Mouse (Mus musculus) neural tube, embryonic 14.5 days (tissue): ENCODE measurements at regions not wholly inside any gene's neighbourhood (a gene's known extent, or its start where the extent isn't known, plus 50 kb on each side); places are given as distances from the start of the nearest gene placed in this dataset.

Source experiments
- ATAC-seq: fragments of 200-750 bp; cut with Nextera tagmentation; 2 replicates; pipeline ENCODE4 v1.8.0; 2017; ENCODE audit warnings: low read depth, mild to moderate bottlenecking, moderate TSS enrichment, moderate library complexity
- H3K27ac ChIP-seq: fragments of 300-500 bp; sonication (generic); 2 replicates; pipeline ENCODE4 v1.5.1; 2014; ENCODE audit warnings: low read depth, mild to moderate bottlenecking, control low read depth, low read length, moderate library complexity, mixed read lengths
- H3K27me3 ChIP-seq: fragments of 300-500 bp; sonication (generic); 2 replicates; pipeline ENCODE4 v1.6.1; 2014; ENCODE audit warnings: low read length; ENCODE audit not compliant: control insufficient read depth, insufficient read depth
- H3K36me3 ChIP-seq: fragments of 300-500 bp; sonication (generic); 2 replicates; pipeline ENCODE4 v1.6.1; 2014; ENCODE audit warnings: low read length, mixed read lengths; ENCODE audit not compliant: control insufficient read depth, insufficient read depth
- H3K4me1 ChIP-seq: fragments of 300-500 bp; sonication (generic); 2 replicates; pipeline ENCODE4 v1.6.1; 2014; ENCODE audit warnings: low read length; ENCODE audit not compliant: control insufficient read depth, insufficient read depth
- H3K4me2 ChIP-seq: fragments of 300-500 bp; sonication (generic); 2 replicates; pipeline ENCODE4 v1.6.1; 2014; ENCODE audit warnings: mild to moderate bottlenecking, low read depth, low read length, control low read depth
- H3K4me3 ChIP-seq: fragments of 300-500 bp; sonication (generic); 2 replicates; pipeline ENCODE4 v1.5.1; 2014; ENCODE audit warnings: low read depth, low read length, control low read depth, mixed read lengths
- H3K9ac ChIP-seq: fragments of 300-500 bp; sonication (generic); replicated peaks from 2 replicates; pipeline ENCODE4 v1.6.1; 2014; ENCODE audit warnings: low read depth, mild to moderate bottlenecking, control low read depth, low read length, mixed read lengths
- H3K9me3 ChIP-seq: fragments of 300-500 bp; sonication (generic); 2 replicates; pipeline ENCODE4 v1.6.1; 2016; ENCODE audit warnings: low read length; ENCODE audit not compliant: control insufficient read depth
- WGBS: fragments of 180-500 bp; shearing (Covaris S2); extraction: QIAGEN DNeasy Blood & Tissue Kit; methylation state at CpG from one replicate; pipeline ENCODE4 v1.1.7; 2014; 5-methylcytosine and 5-hydroxymethylcytosine counted together

GRCm38 (mm10) chr8:103173313-103173712 lies 387.9 kb upstream of the Cdh11 start:
- no peak overlapping the region for H3K4me2 ChIP-seq
- no peaks in the 10 kb centered on the region for H3K4me1 ChIP-seq
- H3K27ac ChIP-seq = no peak overlapping the region
- no peaks in the 10 kb centered on the region for H3K27me3 ChIP-seq
- no peak for ATAC-seq
- no peaks in the 10 kb centered on the region for H3K9me3 ChIP-seq
- no peak overlapping the region for H3K9ac ChIP-seq
- no peaks in the 10 kb centered on the region for H3K36me3 ChIP-seq
- H3K4me3 ChIP-seq = no peak overlapping the region
- WGBS = 87% methylated on average over 3 of the region's 3 CpGs

DNA sequence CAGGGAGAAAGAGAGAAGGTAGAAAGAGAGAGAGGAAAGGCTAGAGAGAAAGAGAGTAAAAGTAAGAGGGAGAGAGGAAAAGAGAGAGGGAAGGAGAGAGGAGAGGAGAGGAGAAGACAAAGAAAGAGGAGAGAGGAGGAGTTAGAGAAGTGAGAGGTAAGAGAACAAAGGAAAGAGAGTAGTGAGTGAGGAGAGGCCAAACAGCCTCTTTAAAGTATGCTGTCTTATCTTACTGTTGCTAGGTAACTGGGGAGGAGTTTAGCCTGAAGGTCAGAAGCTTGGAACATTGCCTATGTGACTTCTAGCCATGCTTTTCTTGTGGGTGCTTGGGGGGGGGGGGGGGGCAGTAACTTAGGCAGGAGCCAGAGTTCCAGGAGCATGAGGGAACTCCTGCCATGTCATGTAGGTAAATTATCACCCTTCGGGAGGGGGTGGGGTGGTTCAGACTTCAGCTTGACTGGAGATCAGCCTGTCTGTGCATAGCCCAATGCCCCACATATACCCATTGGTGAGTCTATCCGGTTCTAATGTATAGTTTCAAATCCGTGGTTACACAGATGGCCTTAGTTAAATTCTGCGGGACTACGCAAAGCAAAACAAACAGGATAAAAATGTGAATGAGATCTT lies 388.5 kb upstream of the Cdh11 start:
- Histone ChIP-seq H3K9ac (no peak overlapping the region), H3K4me1 (no peaks in the 10 kb centered on the region), H3K27ac (no peak overlapping the region), H3K9me3 (no peaks in the 10 kb centered on the region), H3K4me3 (no peak overlapping the region), H3K4me2 (no peak overlapping the region), H3K36me3 (no peaks in the 10 kb centered on the region), H3K27me3 (no peaks in the 10 kb centered on the region)
- no peak for ATAC-seq
- 80% methylated on average over 5 of the region's 5 CpGs for WGBS

DNA sequence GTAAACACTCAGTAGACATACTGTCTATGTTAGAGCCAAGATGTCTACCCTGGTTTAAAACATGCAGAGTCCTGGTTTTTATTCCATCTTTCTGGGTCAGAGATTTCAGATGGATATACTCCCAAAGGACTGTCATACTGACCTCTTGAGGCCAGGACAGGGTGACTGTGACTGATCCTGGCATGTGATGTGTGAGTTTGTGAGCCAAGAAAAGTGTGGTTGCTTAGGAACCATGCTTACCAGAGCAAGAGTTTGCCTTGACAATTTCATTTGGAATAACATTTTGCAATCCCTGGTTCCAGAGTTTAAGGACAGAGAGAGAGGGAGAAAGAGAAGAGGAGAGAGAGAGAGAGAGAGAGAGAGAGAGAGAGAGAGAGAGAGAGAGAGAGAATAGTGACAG lies 395.2 kb upstream of the Cdh11 start:
- no peak overlapping the region for H3K4me3 ChIP-seq
- no peak overlapping the region for H3K27ac ChIP-seq
- H3K9me3 ChIP-seq = no peaks in the 10 kb centered on the region
- H3K27me3 ChIP-seq = no peaks in the 10 kb centered on the region
- ATAC-seq = no peak
- no peak overlapping the region for H3K4me2 ChIP-seq
- H3K36me3 ChIP-seq = no peaks in the 10 kb centered on the region
- H3K9ac ChIP-seq = no peak overlapping the region
- no peaks in the 10 kb centered on the region for H3K4me1 ChIP-seq

DNA sequence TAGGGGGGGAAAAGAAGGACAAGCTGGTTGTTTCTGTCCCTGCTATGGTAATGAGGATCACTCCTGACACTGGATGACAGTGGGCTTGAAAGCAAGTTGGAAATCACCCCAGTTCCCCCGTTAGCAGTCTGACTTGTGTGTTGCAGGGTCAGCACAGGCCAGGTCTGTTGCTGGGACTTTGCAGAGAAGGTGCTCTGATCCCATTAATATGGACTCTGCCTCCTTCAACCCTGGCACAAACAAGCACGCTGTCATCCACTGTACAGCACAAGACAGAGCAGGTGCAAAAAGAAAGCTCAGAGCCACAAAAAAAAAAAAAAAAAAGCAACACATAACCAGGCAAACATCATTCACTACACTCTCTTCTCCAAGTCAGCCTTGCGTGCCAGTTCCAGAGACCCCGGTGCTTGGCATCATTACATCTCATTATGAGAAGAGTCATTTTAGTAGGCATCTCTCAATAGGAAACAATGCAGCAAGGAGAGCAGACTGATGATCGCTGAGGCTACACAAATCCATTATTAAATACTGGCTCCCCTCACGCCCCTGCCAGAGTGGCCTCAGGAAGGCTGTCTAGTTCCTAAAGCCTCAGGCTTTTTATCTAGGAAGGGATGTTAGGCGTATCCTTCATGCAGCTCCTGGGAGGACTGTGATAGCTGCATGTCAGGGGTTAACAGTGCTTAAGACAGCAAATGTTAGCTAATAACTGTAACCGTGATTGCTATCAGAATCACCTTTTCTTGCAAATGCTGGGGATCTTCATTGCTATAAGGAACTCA lies 403.5 kb upstream of the Cdh11 start:
- Histone ChIP-seq H3K36me3 (no peaks in the 10 kb centered on the region), H3K27me3 (no peaks in the 10 kb centered on the region), H3K27ac (no peak overlapping the region), H3K4me1 (no peaks in the 10 kb centered on the region), H3K9ac (no peak overlapping the region), H3K9me3 (no peaks in the 10 kb centered on the region), H3K4me2 (no peak overlapping the region), H3K4me3 (no peak overlapping the region)
- no peak for ATAC-seq
- 46% methylated on average over 8 of the region's 8 CpGs for WGBS

GRCm38 (mm10) chr8:103198251-103198650 lies 412.8 kb upstream of the Cdh11 start:
- H3K4me2 ChIP-seq = no peak overlapping the region
- no peaks in the 10 kb centered on the region for H3K9me3 ChIP-seq
- H3K27ac ChIP-seq = no peak overlapping the region
- WGBS = 71% methylated on average over 3 of the region's 3 CpGs
- H3K4me1 ChIP-seq = no peaks in the 10 kb centered on the region
- no peak for ATAC-seq
- H3K4me3 ChIP-seq = no peak overlapping the region
- no peak overlapping the region for H3K9ac ChIP-seq
- H3K36me3 ChIP-seq = no peaks in the 10 kb centered on the region
- no peaks in the 10 kb centered on the region for H3K27me3 ChIP-seq

- Histone ChIP-seq H3K36me3 (no peaks in the 10 kb centered on the region), H3K27me3 (no peaks in the 10 kb centered on the region), H3K9ac (no peak overlapping the region), H3K9me3 (no peaks in the 10 kb centered on the region), H3K4me1 (no peaks in the 10 kb centered on the region), H3K4me3 (no peak overlapping the region), H3K27ac (no peak overlapping the region), H3K4me2 (no peak overlapping the region)
- WGBS = 77% methylated on average over 11 of the region's 11 CpGs
- ATAC-seq = no peak
Observed at GRCm38 (mm10) chr8:103199696-103200615, 414.5 kb upstream of the Cdh11 start.

DNA sequence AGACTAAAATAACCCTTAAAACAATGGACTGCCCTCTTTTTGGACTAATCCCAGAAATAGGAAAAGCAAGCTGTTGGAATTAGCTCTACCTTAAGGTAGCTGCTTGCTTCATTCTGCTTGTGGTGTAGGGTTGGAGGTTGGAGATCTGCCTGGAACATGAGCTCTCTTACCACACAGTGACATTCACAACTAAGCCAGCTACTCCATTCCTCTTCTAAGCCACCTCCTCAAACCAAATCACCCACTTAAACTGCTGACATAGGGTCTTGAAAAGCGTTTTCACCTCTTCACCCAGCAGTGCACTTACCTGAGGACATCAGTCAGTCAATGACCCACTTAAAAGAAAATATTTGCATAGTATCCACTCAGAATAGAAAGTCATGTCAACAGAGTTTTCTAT lies 418.3 kb upstream of the Cdh11 start:
- WGBS = 77% methylated on average over 1 of the region's 1 CpGs
- Histone ChIP-seq H3K9me3 (no peaks in the 10 kb centered on the region), H3K4me2 (no peak overlapping the region), H3K4me1 (no peaks in the 10 kb centered on the region), H3K27me3 (no peaks in the 10 kb centered on the region), H3K9ac (no peak overlapping the region), H3K4me3 (no peak overlapping the region), H3K27ac (no peak overlapping the region), H3K36me3 (no peaks in the 10 kb centered on the region)
- ATAC-seq = no peak

GRCm38 (mm10) chr8:103214606-103215005 lies 429.2 kb upstream of the Cdh11 start:
- H3K9ac ChIP-seq = no peak overlapping the region
- no peak for ATAC-seq

More at GRCm38 (mm10) chr8:103214606-103215005, 429.2 kb upstream of the Cdh11 start:
- Histone ChIP-seq H3K9me3 (no peaks in the 10 kb centered on the region), H3K4me3 (no peak overlapping the region), H3K27ac (no peak overlapping the region), H3K4me1 (no peaks in the 10 kb centered on the region), H3K36me3 (no peaks in the 10 kb centered on the region), H3K4me2 (no peak overlapping the region), H3K27me3 (no peaks in the 10 kb centered on the region)
- 71% methylated on average over 2 of the region's 2 CpGs for WGBS
